Mouse (Mus musculus): ENCODE data around the gene Palmd.

Palmd gene

DNA sequence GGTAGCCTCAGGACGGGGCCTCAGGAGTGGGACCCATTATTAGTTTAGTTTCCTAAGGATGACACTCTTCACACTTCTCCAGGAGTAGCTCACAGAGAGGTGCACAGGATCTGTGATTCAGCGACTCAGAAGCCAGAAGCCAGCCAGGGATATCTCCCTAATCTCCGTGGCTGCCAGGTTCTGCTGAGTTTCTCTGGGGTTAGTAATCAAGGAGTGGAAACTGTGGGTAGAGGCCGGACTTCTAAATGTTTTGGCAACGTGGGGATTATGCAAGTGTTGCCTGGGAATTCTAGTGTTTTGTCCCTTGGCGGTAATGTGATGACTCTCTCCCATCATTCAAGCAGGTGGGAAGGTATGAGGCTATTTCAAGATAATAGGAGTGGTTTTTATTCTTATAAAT is 13.7 kb downstream of the Palmd start:
- no peak for DNase-seq

DNA sequence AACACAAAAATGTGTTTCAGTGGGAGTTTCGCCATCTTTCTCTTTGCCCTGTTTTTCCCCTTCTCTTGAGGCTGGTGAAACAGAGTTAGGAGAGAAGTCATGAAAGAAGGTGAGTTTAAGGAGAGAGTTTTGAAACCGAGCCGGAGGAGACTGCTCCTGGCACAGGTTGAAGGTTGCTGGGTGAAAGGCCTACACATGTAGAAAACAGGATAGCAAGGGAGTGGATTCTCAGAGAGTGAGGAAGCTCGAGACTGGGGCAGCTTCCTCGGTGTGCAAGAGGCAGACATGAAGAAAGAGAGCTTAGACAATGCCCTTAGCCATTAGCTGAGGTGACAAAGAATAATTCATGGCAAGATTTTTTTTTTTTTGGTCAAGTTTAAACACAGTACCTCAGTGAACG is 15.4 kb downstream of the Palmd start:
- DNase-seq: no peak

DNA sequence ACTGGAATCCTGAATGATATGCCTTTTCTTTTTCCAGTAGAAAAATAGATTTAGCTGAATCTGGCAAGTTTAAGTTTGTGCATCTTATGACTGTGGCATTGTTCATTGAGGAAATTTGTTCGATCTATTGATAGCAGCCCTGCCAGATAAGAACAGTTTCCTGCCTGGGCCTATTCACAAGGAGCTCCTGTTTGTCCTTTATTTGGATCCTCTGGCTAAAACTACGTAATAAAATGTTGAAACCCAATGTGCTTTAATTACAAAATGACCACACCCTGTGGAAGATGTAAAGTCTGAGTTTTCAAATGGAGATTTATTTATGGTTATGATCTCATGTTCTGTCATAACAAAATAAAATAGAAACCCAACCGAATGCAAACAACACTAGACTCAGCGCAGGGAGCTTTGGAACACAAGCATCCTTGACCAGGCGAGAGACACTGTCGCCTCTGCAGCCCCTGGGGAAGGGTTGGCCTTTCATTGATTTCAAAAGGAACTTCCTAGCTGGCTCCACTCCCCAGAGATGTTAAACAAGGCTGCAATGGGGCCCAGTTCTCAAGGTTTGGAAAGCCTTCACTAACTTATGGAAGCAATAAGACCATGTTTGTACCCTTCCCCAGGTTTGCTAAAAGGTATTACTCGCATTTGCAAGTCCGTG is 16.4 kb downstream of the Palmd start:
- DNase-seq: no peak

DNA sequence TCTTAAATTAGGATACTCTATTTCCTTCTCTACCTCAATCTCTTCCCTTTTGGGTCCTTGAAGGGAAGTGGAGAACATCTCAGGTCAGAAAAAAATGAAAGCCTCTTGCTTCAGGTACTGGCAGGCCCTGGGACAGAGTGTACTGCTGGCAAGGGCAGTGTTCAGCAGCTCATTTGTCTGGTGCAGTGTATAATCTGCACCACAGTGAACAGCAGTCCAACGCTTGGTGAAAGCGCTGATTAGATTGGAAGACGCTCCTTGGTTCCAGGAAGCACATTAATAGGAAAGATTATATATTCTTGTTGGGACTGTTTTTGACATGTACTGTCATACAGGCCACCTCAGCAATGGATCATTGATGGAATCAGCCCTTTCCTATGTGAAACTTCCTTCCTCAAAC is 17.3 kb downstream of the Palmd start:
- DNase-seq: no peak

DNA sequence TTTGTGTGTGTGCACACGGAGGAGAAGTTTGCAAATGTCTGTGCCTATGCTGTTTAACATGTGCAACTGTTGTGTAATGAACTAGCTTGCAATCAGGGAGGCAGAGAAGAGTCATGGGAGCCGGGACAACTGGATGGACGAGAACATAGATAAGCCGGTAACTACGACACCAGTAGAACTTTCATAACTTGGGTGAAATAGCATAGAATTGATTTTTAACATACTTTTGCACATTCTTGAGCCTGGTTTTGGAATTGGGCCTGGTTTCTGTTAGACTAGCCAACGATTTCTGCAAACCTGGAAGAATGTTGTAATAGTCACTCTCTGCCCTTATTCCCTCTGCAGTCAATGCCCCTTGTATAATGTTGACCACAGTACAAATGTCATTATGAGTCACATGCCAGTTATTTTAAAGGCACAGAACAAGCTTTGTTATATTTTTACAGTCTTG is 18.1 kb downstream of the Palmd start:
- no peak for DNase-seq

DNA sequence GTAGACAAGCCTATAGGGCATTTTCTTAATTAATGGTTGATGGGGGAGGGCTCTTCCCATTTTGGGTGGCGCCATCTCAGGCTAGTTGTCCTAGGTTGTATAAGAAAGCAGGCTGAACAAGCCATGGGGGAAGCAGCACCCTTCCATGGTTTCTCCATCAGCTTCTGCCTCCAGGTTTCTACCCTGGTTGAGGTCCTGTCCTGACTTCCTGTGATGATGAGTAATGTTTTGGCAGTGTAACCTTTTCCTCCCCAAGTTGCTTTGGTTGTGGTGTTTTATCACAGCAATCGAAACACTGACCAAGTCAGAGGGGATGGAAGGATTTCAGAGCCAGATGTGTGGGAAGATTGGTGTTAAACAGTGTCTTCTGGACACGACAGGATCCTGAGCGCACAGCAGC is 22.3 kb downstream of the Palmd start:
- DNase-seq: no peak

DNA sequence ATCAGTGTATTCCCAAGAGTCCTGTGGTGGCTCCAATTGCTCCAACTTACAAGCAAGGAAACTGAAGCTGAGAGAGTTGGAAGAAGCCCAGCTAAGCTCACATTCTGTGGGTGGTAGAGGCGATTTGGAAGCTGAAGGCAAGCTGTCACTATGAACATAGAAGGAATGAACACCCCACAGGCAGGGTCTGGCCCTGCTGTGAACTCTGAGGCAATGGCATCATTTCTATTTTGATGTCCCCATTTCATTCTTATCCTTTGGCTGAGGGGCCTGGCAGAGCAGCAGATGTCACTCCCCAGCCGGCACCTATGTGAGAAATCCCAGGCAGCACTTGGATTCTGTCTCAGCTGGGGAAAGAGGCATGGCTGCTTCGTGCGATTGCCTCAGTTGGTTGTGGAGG is 25.4 kb downstream of the Palmd start:
- DNase-seq: peak; percentile 49 to 57

DNA sequence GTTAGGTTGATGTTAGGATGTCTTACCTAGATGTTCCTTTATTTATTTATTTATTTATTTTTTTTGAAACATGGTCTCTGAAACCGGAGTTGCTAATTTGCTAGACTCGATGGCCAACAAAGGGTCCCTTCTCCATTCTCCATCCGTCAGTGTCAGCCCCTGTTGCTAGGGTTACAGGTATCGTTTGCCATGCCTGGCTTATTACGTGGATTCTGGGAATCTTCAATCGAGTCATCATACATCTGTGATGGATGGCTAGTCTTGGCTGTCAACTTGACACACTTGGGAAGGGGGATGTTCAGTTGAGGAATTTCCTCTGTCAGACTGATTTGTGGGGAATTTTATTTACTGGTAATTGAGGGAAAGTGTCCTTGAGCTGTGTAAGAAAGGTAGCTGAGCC is 26.0 kb downstream of the Palmd start:
- no peak for DNase-seq

DNA sequence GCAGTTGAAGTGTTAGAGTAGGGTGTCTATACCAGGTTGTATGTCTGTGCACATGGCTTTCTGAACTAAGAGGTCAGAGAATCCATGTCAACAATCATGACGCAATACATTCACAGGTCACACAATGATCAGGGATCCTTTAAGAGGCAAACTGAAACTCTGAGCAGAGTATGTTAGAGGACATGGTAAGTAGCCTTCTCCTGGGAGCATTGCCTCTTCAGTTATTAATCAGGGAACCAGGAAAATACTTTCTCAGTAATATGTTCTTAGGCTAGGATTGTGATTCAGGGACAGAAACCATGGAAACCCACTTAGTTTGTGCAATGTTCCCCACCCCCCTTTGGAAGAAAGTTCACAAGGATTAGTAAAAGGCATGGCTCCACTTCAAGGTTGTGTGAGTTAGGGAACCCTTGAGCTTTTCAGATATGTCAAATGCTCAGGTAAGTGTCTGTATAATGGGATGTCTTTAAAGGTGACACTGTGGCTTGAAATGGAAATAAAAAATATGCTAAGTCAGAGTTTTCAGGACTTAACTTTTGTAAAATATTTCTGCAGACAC is 27.1 kb downstream of the Palmd start:
- DNase-seq: no peak

DNA sequence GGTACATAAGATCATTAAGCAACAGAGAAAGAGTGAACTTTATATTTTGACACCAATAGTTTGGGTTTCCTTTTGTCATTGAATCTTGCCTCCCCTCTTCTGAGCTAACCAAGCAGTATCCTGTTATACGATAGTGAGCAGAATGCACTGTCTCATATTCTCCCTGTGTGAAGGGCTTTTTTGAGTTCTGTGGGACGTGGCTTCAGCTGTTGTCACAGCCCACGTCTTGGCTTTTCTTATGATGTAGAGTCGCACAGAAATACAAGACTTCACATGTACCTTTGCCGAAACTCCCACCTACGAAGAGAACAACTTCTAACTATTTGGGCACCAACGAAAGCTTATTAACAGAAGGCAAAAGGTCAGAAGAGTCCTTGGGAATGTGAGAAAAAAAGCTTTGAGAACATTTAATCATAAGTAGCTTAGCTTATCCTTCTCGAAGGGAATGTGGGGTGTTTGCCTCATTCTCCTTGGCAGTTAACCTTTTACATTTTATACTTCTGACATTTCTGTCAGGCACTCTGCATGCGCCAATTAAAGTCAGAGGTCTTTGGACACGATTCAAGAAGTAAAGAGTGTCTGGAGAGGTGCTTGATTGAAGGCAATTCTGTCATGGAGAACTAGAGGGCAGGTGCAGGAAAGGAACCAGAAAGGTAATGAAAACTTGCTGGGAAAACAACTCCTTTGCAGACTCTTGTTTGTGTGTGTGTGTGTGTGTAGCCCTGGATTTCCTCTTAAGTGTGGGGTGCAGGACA is 27.8 kb downstream of the Palmd start:
- no peak for DNase-seq

DNA sequence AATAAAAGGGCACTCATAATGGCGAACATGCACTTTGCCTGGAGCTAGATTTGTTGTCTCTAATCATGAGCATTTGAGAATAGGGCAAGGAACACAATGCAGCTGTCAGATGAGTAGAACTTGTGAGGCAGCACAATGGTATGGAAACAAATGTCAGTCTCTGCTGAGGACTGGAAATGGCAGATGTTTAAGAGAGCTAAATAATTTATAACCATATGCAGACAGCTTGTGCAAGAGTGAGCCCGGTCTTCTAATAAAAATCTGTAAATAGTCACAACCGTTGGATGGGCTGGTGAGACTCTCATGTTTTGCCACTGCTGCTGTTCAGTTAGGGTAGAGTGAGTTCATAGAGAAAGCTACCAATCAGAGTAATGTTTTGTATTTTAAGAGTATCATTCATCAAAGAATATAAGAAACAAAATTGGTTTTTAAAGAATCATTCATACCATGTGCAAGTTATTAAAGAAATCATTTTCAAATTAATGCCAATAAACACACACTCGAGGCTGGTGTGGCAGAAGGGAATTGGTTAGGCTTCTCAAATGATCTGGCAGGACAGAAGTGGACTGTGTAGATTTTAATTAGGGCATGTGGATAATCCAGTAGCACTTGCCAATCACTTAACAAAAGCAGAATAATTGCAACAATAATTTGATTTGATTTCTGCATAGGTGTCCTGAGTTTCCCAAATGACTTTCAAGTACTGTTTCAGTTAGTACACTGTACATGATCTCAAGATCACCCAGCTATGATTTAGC is 31.7 kb downstream of the Palmd start:
- no peak for DNase-seq

DNA sequence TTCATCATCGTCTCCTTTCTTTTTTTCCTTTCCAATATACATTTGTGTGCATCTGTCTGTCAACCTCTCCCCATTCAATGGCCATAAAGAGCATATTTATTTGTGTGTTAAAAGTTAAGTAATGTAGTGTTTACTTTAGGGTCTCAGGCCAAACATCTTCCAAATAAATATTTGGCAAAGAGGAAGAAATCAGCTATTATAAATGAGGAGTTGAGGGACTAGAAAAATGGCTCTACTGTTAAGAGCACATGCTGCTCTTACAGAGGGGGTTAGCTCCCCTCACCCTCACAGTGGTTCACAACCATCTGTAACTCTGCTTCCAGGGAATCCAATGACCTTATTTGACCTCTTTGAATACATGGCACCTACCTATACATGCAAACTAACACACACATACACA is 35.6 kb downstream of the Palmd start:
- no peak for DNase-seq

DNA sequence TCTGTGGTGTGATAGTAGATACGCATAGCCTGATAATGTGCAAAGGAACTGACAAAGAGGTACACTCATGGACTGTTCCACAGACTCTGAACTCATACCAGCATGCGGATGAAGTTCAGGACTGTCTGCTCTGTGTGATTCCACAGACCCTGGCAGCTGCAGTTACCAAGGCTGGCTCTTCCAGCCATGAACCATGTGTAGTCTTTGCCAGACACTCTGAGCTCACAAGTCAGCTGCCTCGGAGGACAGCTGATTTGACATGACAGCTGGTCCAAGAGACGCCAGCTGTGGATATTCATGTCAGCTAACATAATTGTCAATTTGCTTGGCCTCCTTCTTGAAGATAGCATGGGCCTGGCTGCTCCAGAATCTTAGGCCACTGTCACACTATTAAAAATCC is 39.8 kb downstream of the Palmd start:
- DNase-seq: peak; percentile 62 to 68

DNA sequence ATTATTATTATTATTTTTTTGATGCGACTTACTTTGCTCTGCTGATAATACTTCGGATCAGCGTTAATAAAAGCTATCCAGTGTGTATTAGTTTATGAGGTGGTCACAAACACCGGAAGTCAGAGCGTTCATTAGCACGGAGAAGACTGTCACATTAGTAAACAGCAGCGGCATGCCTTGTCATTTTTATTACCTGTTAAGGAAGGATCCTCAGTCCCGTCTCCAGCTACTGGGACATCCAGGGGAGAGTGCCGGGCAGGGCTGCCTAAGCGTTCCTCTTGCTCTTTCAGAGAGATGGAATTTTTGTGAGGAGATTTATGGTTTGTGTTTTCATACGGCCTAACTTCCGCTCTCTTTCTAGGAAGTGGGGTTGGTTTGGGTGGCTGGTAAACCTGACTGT is 45.7 kb downstream of the Palmd start:
- no peak for DNase-seq

DNA sequence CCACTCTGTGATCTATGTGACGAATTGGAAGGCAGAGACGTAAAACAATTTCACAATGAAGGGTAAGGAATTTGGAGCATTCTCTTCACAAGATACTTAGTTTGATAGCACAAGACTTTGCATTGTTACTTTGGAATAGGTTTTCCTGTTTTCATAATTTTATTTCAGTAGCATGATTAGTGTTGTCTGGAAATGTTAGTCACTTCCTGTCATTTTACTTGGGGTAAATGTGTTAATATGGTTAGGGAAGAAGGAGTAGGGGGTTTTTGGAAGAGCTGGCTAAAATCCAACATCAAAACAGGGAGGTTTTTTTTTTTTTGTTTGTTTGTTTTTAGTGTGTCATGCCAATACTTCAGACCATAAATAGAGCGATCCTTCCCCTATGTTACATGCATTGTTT is 47.3 kb downstream of the Palmd start:
- no peak for DNase-seq

DNA sequence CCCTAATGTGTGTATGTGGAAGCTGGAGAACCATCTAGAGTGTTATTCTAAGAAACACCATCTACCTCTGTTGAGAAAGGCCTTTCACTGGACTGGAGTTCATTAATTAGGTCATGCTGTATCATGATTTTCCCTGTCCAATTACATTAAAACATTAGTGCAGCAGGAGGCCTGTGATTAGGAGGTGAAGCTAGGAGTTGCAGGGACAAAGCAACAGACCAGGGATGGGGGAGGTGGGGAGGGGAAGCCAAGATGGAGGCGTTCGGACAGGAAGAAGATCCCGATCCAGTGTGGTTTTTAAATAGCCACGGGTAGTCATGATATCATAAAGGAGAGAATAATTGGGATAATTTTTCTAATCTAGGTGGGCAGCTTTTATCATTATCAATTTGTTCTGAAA is 51.8 kb downstream of the Palmd start:
- DNase-seq: no peak

DNA sequence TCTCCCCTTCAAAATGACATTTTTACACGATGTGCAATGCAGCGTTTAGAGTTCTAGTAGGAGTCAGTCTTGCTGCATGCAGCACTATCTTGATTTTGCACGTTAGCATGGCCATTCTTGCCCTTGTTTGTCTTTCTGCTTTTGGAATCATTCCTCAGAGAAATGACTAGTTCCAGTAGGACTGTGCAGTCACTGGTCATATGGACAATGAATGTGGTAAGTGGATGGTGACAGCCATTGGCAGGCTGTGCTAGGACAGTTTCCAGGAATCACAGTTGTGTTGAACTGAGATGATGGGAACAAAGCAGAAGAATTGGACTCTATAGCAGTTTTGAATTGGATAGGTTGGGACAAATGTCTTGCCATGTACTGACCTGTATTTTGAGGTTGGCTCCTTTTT is 53.9 kb downstream of the Palmd start:
- peak; percentile 26 to 28 for DNase-seq

DNA sequence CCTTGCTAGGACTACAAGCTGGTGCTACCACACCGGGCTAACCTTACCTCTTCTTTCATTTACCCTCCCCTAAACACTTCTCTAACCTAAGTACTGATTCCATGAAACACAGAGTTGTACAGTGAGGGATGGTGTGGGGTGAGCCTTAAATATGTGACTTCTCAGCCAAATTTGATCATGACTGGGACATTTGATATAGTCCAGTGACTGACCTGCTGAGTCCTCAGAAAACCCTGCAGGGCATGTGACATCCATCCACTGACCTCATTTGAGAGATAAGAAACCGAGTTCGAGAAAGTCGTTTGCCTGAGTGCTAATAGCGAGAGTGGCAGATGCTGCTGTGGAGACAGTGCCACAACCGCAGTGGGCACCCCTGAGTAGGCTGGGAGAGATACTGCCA is 54.4 kb downstream of the Palmd start:
- no peak for DNase-seq

DNA sequence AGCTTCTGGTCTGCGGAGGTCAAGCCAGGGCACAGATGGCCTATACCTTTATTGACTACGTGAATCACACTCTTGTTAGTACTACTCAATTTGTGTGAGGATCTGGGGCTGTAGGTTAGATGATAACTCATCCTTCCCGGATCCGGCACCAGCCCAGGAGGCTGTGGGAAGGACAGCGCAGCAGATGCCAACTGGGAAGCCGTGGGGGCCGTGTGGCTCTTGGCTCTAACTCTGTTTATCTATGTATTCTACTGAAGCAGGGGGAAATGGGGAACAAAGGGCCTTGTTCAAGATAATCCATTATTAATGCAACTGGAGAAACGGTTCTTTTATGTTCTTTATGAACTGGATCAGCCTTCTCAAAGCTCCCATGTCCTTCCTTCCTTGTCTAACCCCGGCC is 62.2 kb downstream of the Palmd start:
- DNase-seq: peak; percentile 28 to 46

DNA sequence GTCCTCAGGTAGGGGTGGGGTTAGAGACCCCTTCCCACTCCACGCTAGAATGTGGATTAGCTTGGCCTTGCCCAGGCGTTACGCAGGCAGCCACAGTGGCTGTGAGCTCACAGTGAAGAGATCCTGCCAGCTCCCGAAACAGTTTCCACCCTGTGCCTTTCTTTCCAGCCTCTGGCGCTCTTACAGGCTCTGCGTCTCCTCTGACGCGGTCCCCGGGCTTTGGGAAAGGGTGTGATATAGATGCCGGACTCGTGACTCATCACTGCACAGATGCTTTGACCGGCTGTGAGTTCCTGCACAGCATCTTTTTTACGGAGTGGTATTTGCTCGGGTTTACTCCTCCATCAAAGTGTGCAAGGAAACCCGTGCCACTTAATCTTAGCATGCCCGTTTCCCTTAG is 62.9 kb downstream of the Palmd start:
- DNase-seq: peak; percentile 48 to 51

DNA sequence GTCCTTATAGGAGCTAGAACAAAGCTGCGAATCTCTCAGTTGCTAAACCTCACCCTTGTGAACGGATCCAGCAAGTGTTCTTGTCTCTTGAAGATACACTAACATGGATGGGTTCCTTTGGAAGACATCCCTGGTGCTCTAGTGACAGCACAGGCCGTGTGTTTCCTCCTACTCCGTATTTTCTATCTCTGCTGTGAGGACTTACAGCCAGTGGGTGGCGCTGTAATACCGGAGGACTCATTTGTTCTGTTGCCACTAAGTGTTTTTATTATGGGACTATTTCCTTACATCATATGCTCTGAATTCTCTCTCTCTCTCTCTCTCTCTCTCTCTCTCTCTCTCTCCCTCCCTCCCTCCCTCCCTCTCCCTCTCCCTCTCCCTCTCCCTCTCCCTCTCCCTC is 64.6 kb downstream of the Palmd start:
- DNase-seq: peak; percentile 87

DNA sequence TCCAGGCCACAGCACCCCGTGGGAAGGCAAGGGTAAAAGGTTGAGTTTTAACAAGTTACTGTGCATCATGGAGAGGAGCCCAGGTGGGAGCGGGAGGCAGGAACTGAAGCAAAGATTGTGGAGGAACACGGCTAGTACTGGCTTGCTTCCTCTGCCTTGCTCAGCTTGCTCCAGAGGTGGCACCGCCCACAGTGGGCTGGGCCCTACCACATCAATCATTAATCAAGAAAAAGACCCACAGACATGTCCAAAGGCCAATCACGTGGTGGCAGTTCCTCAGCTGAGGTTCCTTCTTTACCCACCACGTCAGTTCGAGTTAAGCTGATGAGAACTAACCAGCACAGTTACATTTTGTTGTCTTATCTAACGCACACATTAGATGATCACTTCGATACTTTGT is 75.9 kb downstream of the Palmd start:
- DNase-seq: no peak

DNA sequence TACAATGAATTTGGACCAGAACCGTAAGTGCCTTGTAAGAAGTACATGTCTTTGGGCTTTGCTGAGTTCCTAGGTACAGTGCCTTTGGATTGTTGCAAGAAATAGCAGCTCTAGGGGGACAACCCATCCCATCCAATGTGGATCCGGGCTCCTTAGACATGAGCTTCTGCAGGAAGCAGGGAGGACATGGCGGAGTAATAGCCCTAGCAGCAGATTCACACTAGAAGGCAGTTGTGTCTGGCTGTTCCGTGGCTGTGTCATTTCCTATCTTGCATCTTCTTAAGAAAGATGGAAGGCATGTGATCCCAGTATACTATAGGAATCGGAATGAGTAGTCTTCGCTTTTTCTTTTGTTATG is 76.6 kb downstream of the Palmd start:
- DNase-seq: no peak

All from cerebellum, postnatal 10 days (tissue).